Mouse (Mus musculus): Measurements from ENCODE around the gene Plxdc1.

- TF ChIP-seq CTCF (IDR thresholded peaks at IDR 0.05; ENCODE audit: low read depth) (peak; percentile 77), EP300 (IDR thresholded peaks at IDR 0.05; ENCODE audit: low read depth) (no peak)
These were observed 38.8 kb downstream of the Plxdc1 start for GRCm38 (mm10) chr11:97947426-97947825.

All from liver, embryonic 14.5 days (tissue).